Mouse (Mus musculus) layer of hippocampus, adult 8-10 months (tissue): ENCODE measurements around the gene Proca1. TPM values are rescaled to one million over a fixed set of nuclear protein-coding genes. Genes with fewer than 3 reads are reported as not detected.
"Not testable (repeated sequence)": the region's sequence is repeated elsewhere in the genome, so short reads cannot be mapped to it uniquely, and the experiment has no call there.

Experiments
- DNase-seq, 2 experiments: peaks; one replicate each; pipeline ENCODE4 v3.0.0; 2022; ENCODE audit warnings: low spot score in 2 of 2
- total RNA-seq, 4 experiments: library from RNA; stranded (reverse); gene quantifications; 2 replicates each; pipeline ENCODE4 v1.2.4; 2022

The Proca1 gene
- total RNA-seq, 4 experiments from 2014 or later: 3.9 to 5.9 (median 4.9) TPM

- DNase-seq: no peak
Observed at GRCm38 (mm10) chr11:78181830-78182357, 11.3 kb upstream of the Proca1 start.

- DNase-seq: no peak
Observed at GRCm38 (mm10) chr11:78182450-78182849, 10.7 kb upstream of the Proca1 start.

- DNase-seq: peak; percentile 87 to 90
Observed at GRCm38 (mm10) chr11:78182961-78183844, 10.0 kb upstream of the Proca1 start, which contains the start of gene Rpl23a. Gene Rpl23a (minus strand): TSS chr11:78183584.

GRCm38 (mm10) chr11:78183884-78184514 is 9.2 kb upstream of the Proca1 start:
- DNase-seq: no peak

- not testable (repeated sequence) for DNase-seq
Observed at GRCm38 (mm10) chr11:78184702-78185101, 8.5 kb upstream of the Proca1 start.

- DNase-seq: peak; percentile 54 to 60
Observed at GRCm38 (mm10) chr11:78188331-78189233, 4.6 kb upstream of the Proca1 start, which contains the start of gene Rab34. Gene Rab34 (plus strand): TSS chr11:78188430.

GRCm38 (mm10) chr11:78189234-78190040 is 3.8 kb upstream of the Proca1 start:
- peak; percentile 58 to 72 for DNase-seq

GRCm38 (mm10) chr11:78190041-78190440 is 3.2 kb upstream of the Proca1 start:
- DNase-seq: no peak

GRCm38 (mm10) chr11:78194411-78195100 is 1.4 kb downstream of the Proca1 start:
- no peak for DNase-seq

GRCm38 (mm10) chr11:78195101-78195863 is 2.1 kb downstream of the Proca1 start:
- DNase-seq: no peak

GRCm38 (mm10) chr11:78202372-78202771 is 9.2 kb downstream of the Proca1 start:
- DNase-seq: no peak

GRCm38 (mm10) chr11:78204287-78204686 is 11.1 kb downstream of the Proca1 start:
- DNase-seq: no peak

GRCm38 (mm10) chr11:78205361-78206206 is 12.4 kb downstream of the Proca1 start:
- DNase-seq: no peak

- DNase-seq: no peak
Observed at GRCm38 (mm10) chr11:78207190-78207589, 14.0 kb downstream of the Proca1 start.

- DNase-seq: no peak
Observed at GRCm38 (mm10) chr11:78209886-78210285, 16.7 kb downstream of the Proca1 start.

- DNase-seq: no peak
Observed at GRCm38 (mm10) chr11:78210615-78211014, 17.4 kb downstream of the Proca1 start.

GRCm38 (mm10) chr11:78211513-78211912 is 18.3 kb downstream of the Proca1 start:
- DNase-seq: no peak
